Mouse (Mus musculus) stomach, embryonic 16.5 days (tissue): ENCODE measurements around the gene Nqo2. TPM values are rescaled to one million over a fixed set of nuclear protein-coding genes. Genes with fewer than 3 reads are reported as not detected.

ENCODE experiments used
- ATAC-seq: fragments of 200-750 bp; cut with Nextera tagmentation; 2 replicates; pipeline ENCODE4 v1.8.0; 2017; ENCODE audit warnings: moderate number of reproducible peaks, moderate TSS enrichment; ENCODE audit not compliant: insufficient read depth, low FRiP score
- H3K27ac ChIP-seq: fragments of 300-500 bp; sonication (generic); 2 replicates; pipeline ENCODE4 v1.5.1; 2014; ENCODE audit warnings: low read length
- H3K27me3 ChIP-seq: fragments of 300-500 bp; sonication (generic); 2 replicates; pipeline ENCODE4 v1.6.1; 2014; ENCODE audit warnings: low read length, control low read depth, mixed read lengths; ENCODE audit not compliant: control insufficient read depth, insufficient read depth
- H3K36me3 ChIP-seq: fragments of 300-500 bp; sonication (generic); 2 replicates; pipeline ENCODE4 v1.6.1; 2014; ENCODE audit warnings: low read length; ENCODE audit not compliant: control insufficient read depth, insufficient read depth
- H3K4me1 ChIP-seq: fragments of 300-500 bp; sonication (generic); 2 replicates; pipeline ENCODE4 v1.6.1; 2014; ENCODE audit warnings: low read length, control low read depth, mixed read lengths; ENCODE audit not compliant: control insufficient read depth, insufficient read depth
- H3K4me2 ChIP-seq: fragments of 300-500 bp; sonication (generic); 2 replicates; pipeline ENCODE4 v1.6.1; 2014; ENCODE audit warnings: low read depth, low read length, mixed read lengths
- H3K4me3 ChIP-seq: fragments of 300-500 bp; sonication (generic); replicated peaks from 2 replicates; pipeline ENCODE4 v1.5.1; 2014; ENCODE audit warnings: mild to moderate bottlenecking, low read length
- H3K9ac ChIP-seq: fragments of 300-500 bp; sonication (generic); 2 replicates; pipeline ENCODE4 v1.6.1; 2014; ENCODE audit warnings: low read length
- H3K9me3 ChIP-seq: fragments of 300-500 bp; sonication (generic); replicated peaks from 2 replicates; pipeline ENCODE4 v1.6.1; 2016; ENCODE audit warnings: low read length, control low read depth; ENCODE audit not compliant: control insufficient read depth
- WGBS: fragments of 180-500 bp; shearing (Covaris S2); extraction: QIAGEN DNeasy Blood & Tissue Kit; methylation state at CpG from one replicate; pipeline ENCODE4 v1.1.7; 2014; 5-methylcytosine and 5-hydroxymethylcytosine counted together
- polyA plus RNA-seq: library from polyadenylated mRNA; unstranded; fragments of >200 nt; fragmentation: Nextera tagmentation; extraction: Ambion mirVana; gene quantifications from 2 replicates; pipeline ENCODE4 v1.2.1, GENCODE M21; 2015

Nqo2 gene
- polyA plus RNA-seq, 1 experiment from 2014 or later = 27.6 TPM

DNA sequence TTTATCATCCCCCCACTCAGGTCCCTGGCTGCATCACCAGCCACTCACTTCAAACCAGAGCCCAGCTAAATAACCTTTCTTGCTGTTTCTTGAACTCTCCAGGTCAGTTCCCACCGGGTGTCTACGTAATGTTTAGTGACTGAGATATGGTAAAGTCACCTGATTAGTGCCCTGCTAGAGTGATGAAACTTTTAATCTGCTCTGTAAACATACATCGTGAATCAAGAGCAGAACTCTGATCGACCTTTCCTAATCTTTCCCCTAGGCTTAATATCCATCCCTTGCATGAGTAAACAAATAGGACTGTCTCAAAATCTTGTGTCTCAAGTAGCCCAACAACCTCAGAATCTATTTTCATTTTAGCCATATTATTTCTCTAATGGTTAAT is 1.5 kb downstream of the Nqo2 start:
- no peaks in the 10 kb centered on the region for H3K36me3 ChIP-seq
- WGBS = 30% methylated on average over 4 of the region's 4 CpGs

DNA sequence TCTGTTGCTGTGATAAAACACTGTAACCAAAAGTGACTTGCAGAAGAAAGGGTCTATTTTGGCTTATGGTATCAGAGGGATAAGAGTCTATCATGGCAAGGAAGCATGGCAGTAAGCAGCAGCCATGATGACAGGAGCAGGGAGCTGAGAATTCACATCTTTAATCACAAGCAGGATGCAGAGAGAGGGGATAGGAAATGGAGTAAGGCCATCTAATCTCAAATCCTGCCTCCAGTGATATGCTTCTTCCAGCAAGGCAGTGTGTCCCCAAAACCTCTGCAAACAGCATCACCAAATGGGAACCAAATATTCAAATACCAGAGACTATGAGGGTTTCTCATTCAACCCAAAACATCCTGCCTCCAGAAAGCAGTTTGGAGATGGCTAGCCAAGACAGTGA is 2.1 kb downstream of the Nqo2 start:
- no peaks in the 10 kb centered on the region for H3K36me3 ChIP-seq
- H3K27ac ChIP-seq = no peak overlapping the region
- H3K9me3 ChIP-seq = no peaks in the 10 kb centered on the region
- no peak overlapping the region for H3K4me3 ChIP-seq
- no peak overlapping the region for H3K4me2 ChIP-seq
- no peaks in the 10 kb centered on the region for H3K27me3 ChIP-seq
- no peak overlapping the region for H3K9ac ChIP-seq
- H3K4me1 ChIP-seq = peaks cover 12% of the 10 kb centered on the region
- ATAC-seq = no peak

More for the DNA sequence above, 1.5 kb downstream of the Nqo2 start:
- no peak for ATAC-seq
- H3K9me3 ChIP-seq = no peaks in the 10 kb centered on the region
- H3K4me1 ChIP-seq = peaks cover 12% of the 10 kb centered on the region
- H3K4me2 ChIP-seq = peak overlapping the region; percentile 70
- no peaks in the 10 kb centered on the region for H3K27me3 ChIP-seq
- H3K27ac ChIP-seq = no peak overlapping the region
- no peak overlapping the region for H3K9ac ChIP-seq
- H3K4me3 ChIP-seq = peak overlapping the region; percentile 65

DNA sequence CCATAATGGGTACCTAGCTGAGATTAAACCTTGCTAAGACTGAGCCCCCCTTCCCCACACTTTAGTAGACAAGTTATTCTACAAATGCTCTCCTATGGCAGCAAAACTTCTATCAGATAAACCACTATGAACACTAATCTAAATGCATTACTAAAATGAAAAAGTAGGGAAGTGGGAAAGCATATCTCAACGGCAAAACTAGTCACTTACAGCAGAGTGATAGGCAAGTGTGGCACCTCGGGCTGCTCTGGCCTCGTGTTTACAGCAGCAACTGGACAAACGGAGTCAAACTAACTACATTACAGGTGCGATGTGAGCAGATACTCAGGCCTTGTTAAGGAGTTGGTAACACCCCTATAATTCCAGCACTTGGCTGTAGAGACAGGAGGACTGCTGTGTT is 25.1 kb downstream of the Nqo2 start:
- no peak for ATAC-seq
- Histone ChIP-seq H3K9me3 (no peaks in the 10 kb centered on the region), H3K36me3 (0 out of 2 replicates have a peak, but pooled peaks cover 7% of the 10 kb centered on the region), H3K9ac (no peak overlapping the region), H3K4me1 (no peaks in the 10 kb centered on the region), H3K27me3 (no peaks in the 10 kb centered on the region), H3K4me2 (no peak overlapping the region), H3K27ac (no peak overlapping the region), H3K4me3 (no peak overlapping the region)
- 74% methylated on average over 5 of the region's 5 CpGs for WGBS

DNA sequence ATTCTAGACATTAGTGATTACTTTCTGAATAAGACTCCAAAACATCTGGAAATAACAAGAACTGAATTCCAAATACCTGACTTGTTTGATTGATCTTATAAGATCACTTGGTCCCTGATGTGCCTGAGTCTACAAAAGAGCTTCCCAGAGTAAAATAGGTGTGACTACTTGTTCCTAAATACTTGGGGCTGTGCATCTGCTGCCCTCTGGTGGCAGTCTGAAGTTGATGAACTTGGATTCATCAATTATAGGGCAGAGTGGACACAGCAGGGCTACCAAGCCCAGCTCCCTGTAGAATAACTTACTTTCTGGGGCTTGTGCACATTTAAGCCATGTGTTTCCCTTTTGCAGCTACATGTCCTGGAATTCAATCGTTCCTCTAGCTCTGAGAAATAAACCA is 30.7 kb downstream of the Nqo2 start:
- H3K36me3 ChIP-seq = no peaks in the 10 kb centered on the region
- no peak for ATAC-seq
- 7% methylated on average over 1 of the region's 1 CpGs for WGBS

DNA sequence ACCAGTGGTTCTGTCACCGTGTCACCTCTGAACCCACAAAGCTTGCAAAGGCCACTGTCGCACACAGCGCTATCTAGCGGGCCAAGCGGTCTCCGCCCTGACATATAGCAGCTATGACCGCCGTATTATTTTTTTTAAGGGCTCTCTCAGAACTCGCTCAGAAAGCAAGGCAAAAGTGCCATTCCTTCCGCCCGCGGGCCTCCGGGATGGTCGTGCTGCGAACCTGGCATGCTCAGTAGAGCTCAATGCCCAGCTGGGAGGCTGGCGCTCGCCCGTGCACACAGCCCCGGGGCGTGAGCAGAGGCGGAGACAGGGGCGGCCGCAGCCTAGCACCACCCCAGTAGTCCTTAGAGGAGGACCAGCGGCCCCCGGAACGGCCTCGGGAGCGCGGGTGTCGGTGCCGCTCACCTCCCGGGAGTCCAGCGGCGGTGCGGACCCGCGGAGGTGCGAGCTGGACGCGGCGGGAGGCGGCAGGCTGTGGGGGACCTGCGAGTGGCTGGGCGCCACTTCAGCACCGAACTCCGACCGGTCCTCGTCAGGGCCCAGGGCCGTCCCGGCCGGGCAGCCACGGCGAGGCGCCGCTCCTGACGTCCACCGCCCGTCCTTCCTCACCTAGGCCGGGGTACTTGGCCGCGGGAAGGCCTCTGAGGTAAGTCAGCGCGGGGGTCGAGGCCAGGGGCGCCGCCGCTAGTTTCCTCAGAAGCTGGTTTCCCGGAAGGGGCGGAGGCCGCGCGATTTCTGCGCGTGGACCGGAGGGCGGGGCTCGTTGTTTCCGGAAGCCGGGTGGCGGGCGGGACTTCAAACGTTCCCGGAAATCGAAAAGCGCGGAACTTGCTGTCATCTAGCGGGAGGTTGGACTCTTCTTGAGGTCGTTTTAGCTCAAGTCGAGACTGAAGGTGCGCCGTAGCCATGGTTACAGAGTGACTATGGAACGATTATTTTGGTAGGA is 37.8 kb downstream of the Nqo2 start, which contains the start of the genes Ripk1 and Serpinb6a:
Ripk1 (plus strand) TSS at position 306 of the 949 bp plus-strand sequence.
Serpinb6a (minus strand) TSS at position 737 of the 949 bp plus-strand sequence.
- H3K4me1 ChIP-seq = peaks cover 5% of the 10 kb centered on the region
- H3K27ac ChIP-seq = peak within 1 kb of the TSS; percentile 86
- H3K36me3 ChIP-seq = no peaks in the 10 kb centered on the region
- H3K27me3 ChIP-seq = no peaks in the 10 kb centered on the region
- peak within 1 kb of the TSS; percentile 94 for H3K4me3 ChIP-seq
- H3K9me3 ChIP-seq = no peaks in the 10 kb centered on the region
- peak within 1 kb of the TSS; percentile 79 for H3K4me2 ChIP-seq
- WGBS = under 1% methylated on average over 92 of the region's 92 CpGs
- peak within 1 kb of the TSS; percentile 88 for H3K9ac ChIP-seq
- ATAC-seq = peak; percentile 99

More for the DNA sequence above, 30.7 kb downstream of the Nqo2 start:
- Histone ChIP-seq H3K27me3 (no peaks in the 10 kb centered on the region), H3K4me2 (no peak overlapping the region), H3K4me3 (no peak overlapping the region), H3K9ac (no peak overlapping the region), H3K4me1 (no peaks in the 10 kb centered on the region), H3K27ac (no peak overlapping the region), H3K9me3 (no peaks in the 10 kb centered on the region)

DNA sequence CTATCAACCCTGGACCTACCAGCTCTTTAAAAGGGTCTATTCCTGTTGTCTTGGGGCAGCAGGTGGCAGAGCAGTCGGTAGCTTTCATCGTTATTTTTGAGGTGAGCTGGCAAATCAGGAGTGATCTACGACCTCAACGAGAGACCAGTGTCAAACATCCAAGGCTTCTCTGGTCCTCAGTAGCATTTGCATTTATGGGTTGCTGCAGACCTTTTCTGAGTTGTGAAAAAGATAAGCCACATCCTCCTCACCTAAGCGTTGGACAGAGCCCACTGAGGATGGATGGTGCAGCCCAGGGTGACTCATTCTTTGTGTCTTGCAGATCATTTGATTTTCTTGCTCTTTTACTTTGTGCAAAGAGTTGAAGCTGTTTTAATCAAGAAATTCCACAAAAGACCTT is 38.6 kb downstream of the Nqo2 start:
- H3K4me2 ChIP-seq = peak overlapping the region; percentile 79
- ATAC-seq = no peak
- H3K9ac ChIP-seq = peak overlapping the region; percentile 88
- H3K4me3 ChIP-seq = peak overlapping the region; percentile 94
- H3K9me3 ChIP-seq = no peaks in the 10 kb centered on the region
- H3K4me1 ChIP-seq = peaks cover 5% of the 10 kb centered on the region
- no peaks in the 10 kb centered on the region for H3K36me3 ChIP-seq
- H3K27ac ChIP-seq = peak overlapping the region; percentile 86; the same call in 1 of the 2 replicates
- no peaks in the 10 kb centered on the region for H3K27me3 ChIP-seq
- 4% methylated on average over 5 of the region's 5 CpGs for WGBS

DNA sequence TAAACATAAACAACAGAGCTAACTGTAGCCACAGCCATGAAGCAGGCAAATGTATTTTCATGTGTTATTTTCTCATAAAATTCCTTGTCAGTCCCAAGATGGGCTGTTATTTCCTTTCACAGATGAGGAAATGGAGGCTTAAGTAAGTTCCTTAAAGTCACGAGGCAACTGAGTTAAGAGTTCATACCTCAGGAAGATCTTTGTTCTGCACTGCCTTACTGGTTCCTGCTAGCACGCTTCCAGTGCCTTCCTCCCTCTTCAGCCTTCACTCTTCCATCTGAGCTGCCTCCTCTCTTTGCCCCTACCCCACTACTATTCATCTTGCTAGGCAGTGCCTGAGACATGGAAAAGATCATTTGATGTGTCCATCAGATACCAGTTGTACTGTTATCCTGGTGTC is 42.7 kb downstream of the Nqo2 start:
- Histone ChIP-seq H3K9me3 (no peaks in the 10 kb centered on the region), H3K9ac (no peak overlapping the region), H3K36me3 (peaks cover 5% of the 10 kb centered on the region), H3K27me3 (no peaks in the 10 kb centered on the region), H3K4me1 (peaks cover 5% of the 10 kb centered on the region), H3K4me3 (no peak overlapping the region), H3K27ac (no peak overlapping the region), H3K4me2 (no peak overlapping the region)
- 79% methylated on average over 2 of the region's 2 CpGs for WGBS
- ATAC-seq = no peak

DNA sequence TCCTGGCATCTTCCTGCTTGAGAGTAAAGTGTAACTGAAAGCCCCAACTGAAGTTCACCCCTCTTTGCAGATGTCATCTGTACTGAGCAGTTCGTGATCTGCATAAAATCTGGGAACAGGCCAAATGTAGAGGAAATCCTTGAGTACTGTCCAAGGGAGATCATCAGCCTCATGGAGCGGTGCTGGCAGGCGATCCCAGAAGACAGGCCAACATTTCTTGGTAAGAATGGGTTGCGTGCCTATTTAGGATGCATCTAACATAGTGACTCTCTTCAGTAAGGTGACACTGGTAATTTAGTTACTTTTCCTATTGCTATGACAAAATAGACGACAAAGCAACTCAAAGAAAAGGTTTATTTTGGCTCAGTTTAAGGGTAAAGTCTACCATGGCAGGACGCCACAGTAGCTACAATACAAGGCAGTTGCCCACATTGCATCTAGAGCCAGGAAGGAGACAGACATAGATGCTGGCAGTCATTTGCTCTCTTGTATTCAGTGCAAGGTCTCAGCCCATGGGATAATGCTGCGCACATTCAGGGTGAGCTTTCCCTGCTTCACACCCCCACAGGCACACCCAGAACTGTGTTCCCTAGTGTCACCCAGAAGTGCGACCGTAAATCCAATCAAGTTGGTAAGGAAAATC is 52.6 kb downstream of the Nqo2 start:
- no peak overlapping the region for H3K9ac ChIP-seq
- no peak overlapping the region for H3K4me3 ChIP-seq
- no peaks in the 10 kb centered on the region for H3K9me3 ChIP-seq
- WGBS = 90% methylated on average over 9 of the region's 9 CpGs
- no peak for ATAC-seq
- H3K27me3 ChIP-seq = no peaks in the 10 kb centered on the region
- no peak overlapping the region for H3K27ac ChIP-seq
- no peaks in the 10 kb centered on the region for H3K4me1 ChIP-seq
- no peak overlapping the region for H3K4me2 ChIP-seq
- H3K36me3 ChIP-seq = peaks cover 30% of the 10 kb centered on the region

DNA sequence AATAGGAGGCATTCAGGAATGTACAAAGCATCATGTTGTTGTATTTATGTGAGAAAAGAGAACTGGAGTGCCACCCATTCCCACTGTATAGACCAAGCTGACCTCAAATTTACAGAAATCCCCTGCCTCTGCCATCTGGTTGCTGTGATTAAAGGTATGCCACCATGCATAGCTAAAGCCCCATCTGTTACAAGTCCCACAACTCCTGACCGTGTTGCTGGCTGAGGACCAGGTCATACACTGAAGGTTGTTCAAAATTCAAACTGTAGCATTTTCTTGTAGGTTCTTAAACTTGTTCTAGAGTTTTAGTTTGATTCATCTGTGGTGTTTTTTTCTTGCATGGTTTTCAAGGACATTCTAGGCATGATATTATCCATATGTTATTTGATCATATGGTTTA is 54.0 kb downstream of the Nqo2 start:
- Histone ChIP-seq H3K9ac (no peak overlapping the region), H3K4me1 (no peaks in the 10 kb centered on the region), H3K4me3 (no peak overlapping the region), H3K27ac (no peak overlapping the region), H3K36me3 (peaks cover 29% of the 10 kb centered on the region), H3K4me2 (no peak overlapping the region), H3K9me3 (no peaks in the 10 kb centered on the region), H3K27me3 (no peaks in the 10 kb centered on the region)
- 81% methylated on average over 1 of the region's 1 CpGs for WGBS
- ATAC-seq = no peak
